Mouse (Mus musculus): ENCODE data around the gene Nudc.
A peak's percentile ranks its signal among the peaks of the same experiment; 100 is the strongest.

Nudc gene

GRCm38 (mm10) chr4:133493895-133494294, 51.9 kb downstream of the Nudc start:
- peak in 1 of 2 experiments; percentile 28 for DNase-seq (ENCODE audit: low read depth in 1 of 2, low spot score in 2 of 2)

GRCm38 (mm10) chr4:133491800-133492199, 54.0 kb downstream of the Nudc start:
- DNase-seq (ENCODE audit: low read depth in 1 of 2, low spot score in 2 of 2), result no peak

GRCm38 (mm10) chr4:133489489-133490245, 56.1 kb downstream of the Nudc start:
- no peak for DNase-seq (ENCODE audit: low read depth in 1 of 2, low spot score in 2 of 2)

DNA sequence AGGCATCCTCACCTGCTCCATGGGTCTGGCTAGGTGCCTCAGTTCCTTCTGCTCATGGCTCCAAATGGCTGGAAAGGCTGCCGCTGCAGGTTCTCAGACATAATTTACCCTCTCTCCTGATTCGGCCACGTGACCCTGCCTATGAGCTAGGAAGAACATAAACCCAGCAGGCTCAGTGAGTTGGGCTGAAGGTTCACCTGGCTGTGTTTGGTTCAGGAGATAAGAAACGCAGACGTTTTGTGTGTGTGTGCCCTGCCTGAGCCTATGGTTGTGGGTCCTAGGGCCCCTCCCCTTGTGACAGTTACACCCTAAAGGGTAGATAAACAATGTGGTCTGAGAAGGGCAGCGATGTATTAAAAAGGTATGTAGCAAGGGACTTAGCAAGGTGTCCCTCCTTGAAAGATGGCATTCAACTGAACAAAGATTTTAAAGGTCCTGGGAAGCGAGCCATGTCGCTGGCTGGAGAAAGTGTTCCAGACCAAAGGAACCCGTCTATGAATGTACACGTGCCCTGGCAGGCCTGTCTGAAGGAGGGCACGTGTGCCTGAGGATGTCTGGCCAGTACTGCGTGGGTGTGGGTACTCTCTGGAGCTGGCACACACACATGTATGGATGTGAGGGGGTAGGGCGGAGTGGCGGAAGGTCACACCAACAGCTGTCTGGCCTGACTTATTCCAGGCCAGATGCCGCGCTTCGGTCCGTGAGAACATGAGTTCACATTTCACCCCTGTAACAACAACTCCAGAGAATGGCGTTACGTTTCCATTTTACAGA, 57.0 kb downstream of the Nudc start:
- no peak for DNase-seq (ENCODE audit: low read depth in 1 of 2, low spot score in 2 of 2)

GRCm38 (mm10) chr4:133486673-133487357, 59.0 kb downstream of the Nudc start:
- DNase-seq (ENCODE audit: low read depth in 1 of 2, low spot score in 2 of 2), result no peak

DNA sequence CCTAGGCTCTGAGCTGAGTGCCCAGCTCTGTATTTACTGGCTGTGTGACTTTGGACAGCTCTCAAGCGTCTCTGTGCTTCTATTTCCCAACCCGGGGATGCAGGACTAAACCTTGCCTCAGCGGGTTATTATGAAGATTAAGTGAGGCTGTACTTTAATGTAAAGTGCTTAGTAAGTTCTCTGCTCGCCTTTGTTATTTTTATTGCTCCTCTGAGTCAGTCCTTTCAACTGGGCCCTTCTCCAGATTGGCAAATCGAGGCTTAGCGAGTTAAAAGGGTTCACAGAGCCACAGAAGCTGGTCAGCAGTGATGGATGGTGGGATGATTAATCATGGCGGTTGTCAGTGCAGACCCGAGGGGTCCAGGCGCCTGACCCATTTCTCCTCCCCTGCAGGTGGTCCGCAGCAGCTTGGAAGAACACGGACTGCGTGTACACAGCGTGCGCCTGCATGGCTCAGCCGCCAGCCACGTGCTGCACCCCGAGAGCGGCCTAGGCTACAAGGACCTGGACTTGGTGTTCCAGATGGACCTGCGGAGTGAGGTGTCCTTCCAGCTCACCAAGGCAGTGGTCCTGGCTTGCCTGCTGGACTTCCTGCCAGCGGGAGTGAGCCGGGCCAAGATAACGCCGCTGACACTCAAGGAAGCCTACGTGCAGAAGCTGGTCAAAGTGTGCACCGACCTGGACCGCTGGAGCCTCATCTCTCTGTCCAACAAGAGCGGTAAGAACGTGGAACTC, 59.9 kb downstream of the Nudc start:
- DNase-seq (ENCODE audit: low read depth in 1 of 2, low spot score in 2 of 2), result no peak

DNA sequence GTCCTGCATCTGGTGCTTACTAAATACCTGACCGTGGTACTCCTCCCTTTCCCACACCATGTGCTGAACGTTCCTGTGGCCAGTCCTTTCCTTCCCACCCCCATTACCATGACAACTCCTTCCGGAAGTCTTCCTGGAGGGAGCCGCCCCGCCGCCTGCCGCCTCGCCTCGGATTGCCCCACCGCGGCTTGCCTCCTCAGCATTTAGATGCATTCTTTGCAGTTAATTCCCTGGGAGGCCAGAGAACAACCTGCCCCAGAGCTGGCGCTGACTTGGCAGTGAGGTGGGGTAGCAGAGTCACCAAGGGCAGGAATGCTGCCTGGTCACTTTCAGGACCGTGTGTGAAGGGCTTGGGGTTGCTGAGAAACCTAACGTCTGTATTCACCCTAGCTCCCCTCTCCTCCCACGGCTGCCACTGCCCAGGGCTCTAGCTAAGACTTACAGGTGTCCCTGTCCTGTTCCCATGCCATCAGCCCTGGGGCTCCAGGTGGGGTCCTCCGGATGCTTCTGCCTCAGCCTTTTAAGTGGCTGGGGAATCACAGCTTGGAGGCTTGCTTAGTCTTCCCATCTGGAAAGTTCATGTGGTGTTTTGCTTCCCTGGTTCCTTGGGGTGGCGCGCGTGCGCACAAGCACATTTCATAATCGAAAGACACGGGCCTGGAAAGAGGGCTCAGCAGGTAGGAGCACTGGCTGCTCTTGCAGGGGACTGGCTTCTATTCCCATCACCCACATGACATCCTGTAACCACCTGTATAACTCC, 61.4 kb downstream of the Nudc start:
- DNase-seq (ENCODE audit: low read depth in 1 of 2, low spot score in 2 of 2), result no peak
